Mouse (Mus musculus): ENCODE data around the gene Polr2f.

DNA sequence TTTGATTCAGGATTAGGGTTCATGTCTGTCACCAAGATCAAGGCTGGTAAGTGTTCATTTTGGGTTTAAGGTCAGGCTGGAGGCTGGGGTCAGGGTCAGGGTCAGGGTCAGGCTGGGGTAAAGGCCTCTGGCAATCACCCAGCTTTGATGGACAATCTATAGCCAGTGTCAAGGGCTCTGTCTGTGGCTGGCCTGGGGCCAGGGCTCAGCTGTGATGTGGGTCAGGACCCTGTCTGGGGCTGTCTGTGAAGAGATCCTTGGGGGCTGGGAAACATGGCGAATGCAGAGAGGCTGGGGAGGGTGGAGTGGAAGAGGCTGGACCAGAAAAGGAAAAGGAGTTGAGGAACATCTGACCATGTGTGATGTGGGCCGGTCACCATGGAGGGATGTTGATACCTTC, 54.1 kb downstream of the Polr2f start:
- TF ChIP-seq POLR2A (IDR thresholded peaks at IDR 0.05; ENCODE audit: low read depth, low read length), result no peak
- no peak for TF ChIP-seq CTCF (IDR thresholded peaks at IDR 0.05; ENCODE audit: extremely low read depth, insufficient read length, insufficient replicate concordance, low read depth, low read length)
